Mouse (Mus musculus): Measurements from ENCODE around the gene Lman2. TPM values are rescaled to one million over a fixed set of nuclear protein-coding genes. Genes with fewer than 3 reads are reported as not detected.

Gene Lman2
- polyA plus RNA-seq, 1 experiment from 2014 or later = 93.7 TPM

- no peak for TF ChIP-seq CTCF (IDR thresholded peaks at IDR 0.05; ENCODE audit: low read depth)
- H3K4me2 ChIP-seq (ENCODE audit: low read length) = no peak overlapping the region
- ATAC-seq (replicated peaks; ENCODE audit: low FRiP score, low read depth) (no peak), DNase-seq (ENCODE audit: low spot score) (no peak)
- no peak overlapping the region for H3K27ac ChIP-seq
- H3K9me3 ChIP-seq (replicated peaks; ENCODE audit: low read length) = no peaks in the 10 kb centered on the region
- H3K9ac ChIP-seq (ENCODE audit: low read depth, low read length) = no peak overlapping the region
- no peaks in the 10 kb centered on the region for H3K36me3 ChIP-seq (ENCODE audit: insufficient read depth, low read length)
- 76% methylated on average over 2 of the region's 2 CpGs for WGBS
- no peak overlapping the region for H3K4me3 ChIP-seq (replicated peaks; ENCODE audit: low read depth, low read length)
- H3K4me1 ChIP-seq (replicated peaks; ENCODE audit: insufficient read depth, low read length) = no peaks in the 10 kb centered on the region
- 0 out of 2 replicates have a peak, but pooled peaks cover 15% of the 10 kb centered on the region for H3K27me3 ChIP-seq (ENCODE audit: insufficient read depth, low read length)
Measured at GRCm38 (mm10) chr13:55375877-55376276, 13.3 kb upstream of the Lman2 start.

DNA sequence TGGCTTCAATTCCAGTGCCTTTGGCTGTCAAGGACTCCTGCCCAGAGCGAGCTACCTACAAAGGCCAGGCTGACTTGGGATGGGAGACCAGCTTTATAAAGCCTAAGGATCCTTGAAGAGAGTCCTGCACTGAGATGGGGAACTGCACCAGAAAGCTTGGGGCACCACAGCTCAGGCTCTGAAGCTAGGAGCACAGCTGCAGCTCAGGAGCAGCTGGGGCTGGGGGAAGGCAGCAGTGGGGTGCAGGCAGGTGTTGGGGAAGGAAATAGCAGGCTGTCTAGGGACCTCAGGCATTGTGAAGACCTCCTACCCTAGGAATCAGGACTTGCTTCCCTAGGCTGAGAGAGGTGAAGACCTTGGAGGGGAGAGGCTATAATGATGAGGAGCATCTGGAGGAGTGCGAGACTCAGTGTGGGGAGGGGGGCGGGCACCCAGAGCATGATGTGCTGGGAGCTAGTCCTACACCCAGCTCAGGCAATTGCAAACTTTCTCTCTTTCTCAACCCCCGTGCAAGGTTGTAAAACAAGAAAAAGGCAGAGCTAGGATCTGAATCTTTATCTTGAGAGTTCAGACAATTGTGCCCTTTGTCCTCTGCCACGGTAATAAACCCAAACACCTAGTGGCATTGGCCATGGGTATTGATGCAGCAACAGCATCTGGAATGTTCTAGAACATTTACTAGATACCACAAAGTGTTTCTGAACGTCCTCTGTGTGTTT is 11.8 kb upstream of the Lman2 start:
- Histone ChIP-seq H3K9ac (ENCODE audit: low read depth, low read length) (no peak overlapping the region), H3K27ac (no peak overlapping the region), H3K9me3 (replicated peaks; ENCODE audit: low read length) (no peaks in the 10 kb centered on the region), H3K4me1 (replicated peaks; ENCODE audit: insufficient read depth, low read length) (no peaks in the 10 kb centered on the region), H3K4me2 (ENCODE audit: low read length) (no peak overlapping the region), H3K4me3 (replicated peaks; ENCODE audit: low read depth, low read length) (no peak overlapping the region), H3K27me3 (ENCODE audit: insufficient read depth, low read length) (0 out of 2 replicates have a peak, but pooled peaks cover 11% of the 10 kb centered on the region), H3K36me3 (ENCODE audit: insufficient read depth, low read length) (no peaks in the 10 kb centered on the region)
- no peak for DNase-seq (ENCODE audit: low spot score)
- 52% methylated on average over 6 of the region's 6 CpGs for WGBS
- TF ChIP-seq CTCF (IDR thresholded peaks at IDR 0.05; ENCODE audit: low read depth) = no peak
- no peak for ATAC-seq (replicated peaks; ENCODE audit: low FRiP score, low read depth)

- no peaks in the 10 kb centered on the region for H3K27me3 ChIP-seq (ENCODE audit: insufficient read depth, low read length)
- no peak for TF ChIP-seq CTCF (IDR thresholded peaks at IDR 0.05; ENCODE audit: low read depth)
- no peak overlapping the region for H3K4me3 ChIP-seq (replicated peaks; ENCODE audit: low read depth, low read length)
- ATAC-seq (replicated peaks; ENCODE audit: low FRiP score, low read depth) = no peak
- no peak overlapping the region for H3K9ac ChIP-seq (ENCODE audit: low read depth, low read length)
- H3K27ac ChIP-seq = no peak overlapping the region
- no peak for DNase-seq (ENCODE audit: low spot score)
- H3K36me3 ChIP-seq (ENCODE audit: insufficient read depth, low read length) = no peaks in the 10 kb centered on the region
- H3K4me2 ChIP-seq (ENCODE audit: low read length) = no peak overlapping the region
- 58% methylated on average over 5 of the region's 5 CpGs for WGBS
- H3K4me1 ChIP-seq (replicated peaks; ENCODE audit: insufficient read depth, low read length) = no peaks in the 10 kb centered on the region
- no peaks in the 10 kb centered on the region for H3K9me3 ChIP-seq (replicated peaks; ENCODE audit: low read length)
Measured at GRCm38 (mm10) chr13:55371740-55372139, 9.2 kb upstream of the Lman2 start.

DNA sequence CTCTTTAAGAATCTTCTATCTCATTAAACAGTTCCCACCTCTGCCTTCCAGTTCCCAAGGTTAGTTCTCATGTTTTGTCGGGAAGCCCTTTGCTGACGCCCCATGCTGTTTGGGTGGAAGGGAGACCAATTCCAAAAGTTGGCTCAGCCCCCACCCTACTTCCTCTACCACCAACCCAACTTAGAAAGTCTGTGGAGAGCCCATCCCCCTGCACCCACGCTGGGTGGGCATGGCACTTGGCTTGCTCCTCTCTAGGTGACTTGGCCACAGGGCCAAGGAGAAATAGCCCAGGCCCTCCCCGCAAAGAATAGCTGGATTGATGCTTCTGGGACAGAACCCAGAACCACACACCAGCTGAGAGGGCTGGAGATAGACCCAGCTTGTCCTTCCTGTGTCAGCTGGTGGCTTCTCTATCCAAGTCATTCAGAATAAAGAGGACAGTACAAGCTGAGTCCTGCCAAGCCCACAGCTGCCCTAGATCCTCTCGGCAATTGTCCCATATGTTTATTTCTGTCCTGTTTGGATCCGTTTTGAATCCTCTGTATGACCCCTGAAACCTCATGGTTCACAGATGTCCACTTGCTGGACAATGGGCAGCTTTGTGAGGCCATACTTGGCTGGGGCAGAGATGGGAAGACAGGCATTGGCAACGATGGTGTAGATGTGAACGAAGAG is 8.6 kb upstream of the Lman2 start:
- no peak overlapping the region for H3K27ac ChIP-seq
- no peaks in the 10 kb centered on the region for H3K4me1 ChIP-seq (replicated peaks; ENCODE audit: insufficient read depth, low read length)
- no peaks in the 10 kb centered on the region for H3K36me3 ChIP-seq (ENCODE audit: insufficient read depth, low read length)
- no peak overlapping the region for H3K9ac ChIP-seq (ENCODE audit: low read depth, low read length)
- no peak overlapping the region for H3K4me3 ChIP-seq (replicated peaks; ENCODE audit: low read depth, low read length)
- H3K9me3 ChIP-seq (replicated peaks; ENCODE audit: low read length) = no peaks in the 10 kb centered on the region
- no peak for TF ChIP-seq CTCF (IDR thresholded peaks at IDR 0.05; ENCODE audit: low read depth)
- no peak for ATAC-seq (replicated peaks; ENCODE audit: low FRiP score, low read depth)
- H3K27me3 ChIP-seq (ENCODE audit: insufficient read depth, low read length) = no peaks in the 10 kb centered on the region
- H3K4me2 ChIP-seq (ENCODE audit: low read length) = no peak overlapping the region
- 74% methylated on average over 8 of the region's 8 CpGs for WGBS
- DNase-seq (ENCODE audit: low spot score) = no peak

DNA sequence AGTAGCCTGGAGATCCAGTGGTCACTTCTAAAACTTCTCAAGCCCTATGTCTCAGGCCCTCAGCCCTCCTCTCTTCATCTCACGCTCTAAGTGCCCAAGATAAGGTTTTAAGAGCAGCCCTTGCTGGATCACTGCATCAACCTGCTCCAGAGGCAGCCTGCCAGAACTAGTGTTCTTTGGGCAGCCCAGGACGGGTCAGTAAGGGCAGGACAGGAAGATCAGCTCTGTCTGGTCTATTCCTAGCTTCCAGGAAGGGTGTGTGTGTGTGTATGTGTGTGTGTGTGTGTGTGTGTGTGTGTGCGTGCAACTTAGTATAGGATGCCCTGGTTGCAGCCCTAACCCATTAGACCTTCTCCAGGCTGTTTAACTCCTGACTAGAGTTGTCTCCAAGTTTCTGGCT is 7.7 kb upstream of the Lman2 start:
- DNase-seq (ENCODE audit: low spot score) (no peak), ATAC-seq (replicated peaks; ENCODE audit: low FRiP score, low read depth) (no peak)
- TF ChIP-seq CTCF (IDR thresholded peaks at IDR 0.05; ENCODE audit: low read depth) = no peak
- Histone ChIP-seq H3K9me3 (replicated peaks; ENCODE audit: low read length) (no peaks in the 10 kb centered on the region), H3K36me3 (ENCODE audit: insufficient read depth, low read length) (no peaks in the 10 kb centered on the region), H3K27ac (no peak overlapping the region), H3K9ac (ENCODE audit: low read depth, low read length) (no peak overlapping the region), H3K4me3 (replicated peaks; ENCODE audit: low read depth, low read length) (no peak overlapping the region), H3K27me3 (ENCODE audit: insufficient read depth, low read length) (no peaks in the 10 kb centered on the region), H3K4me1 (replicated peaks; ENCODE audit: insufficient read depth, low read length) (no peaks in the 10 kb centered on the region), H3K4me2 (ENCODE audit: low read length) (peak overlapping the region; percentile 32; the same call in 1 of the 2 replicates)
- 55% methylated on average over 3 of the region's 3 CpGs for WGBS

DNA sequence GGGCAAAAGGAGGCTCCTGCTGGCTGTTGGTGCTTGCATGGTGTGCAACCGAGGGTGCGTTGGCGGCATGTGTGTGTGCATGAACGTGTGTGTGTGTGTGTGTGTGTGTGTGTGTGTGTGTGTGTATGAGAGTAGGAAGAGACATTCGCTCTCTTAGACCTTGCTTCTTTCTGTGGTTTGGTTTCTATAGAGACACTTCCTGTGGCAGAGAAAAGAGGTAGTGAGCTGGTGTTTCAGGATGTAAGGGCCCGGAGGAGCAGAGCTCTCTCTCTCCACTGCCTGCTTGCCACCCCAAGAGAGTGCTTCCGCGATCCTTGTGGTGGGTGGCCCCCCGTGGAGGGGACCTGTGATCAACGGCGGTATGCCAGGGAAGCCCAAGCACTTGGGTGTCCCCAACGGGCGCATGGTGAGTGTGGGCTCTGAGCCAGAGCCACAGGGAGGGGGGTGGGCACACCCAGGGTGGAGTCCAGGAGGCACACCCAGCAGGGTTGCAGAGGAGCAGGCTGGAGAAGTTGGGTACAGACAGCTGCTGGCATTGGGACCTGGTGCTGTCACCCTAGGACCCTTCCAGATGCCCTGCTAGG is 7.0 kb upstream of the Lman2 start, which contains the start of gene Rgs14:
Rgs14 (plus strand) TSS at position 202 of the 584 bp plus-strand sequence.
- ATAC-seq (replicated peaks; ENCODE audit: low FRiP score, low read depth) (no peak), DNase-seq (ENCODE audit: low spot score) (peak; percentile 10)
- H3K27me3 ChIP-seq (ENCODE audit: insufficient read depth, low read length) = no peaks in the 10 kb centered on the region
- no peaks in the 10 kb centered on the region for H3K4me1 ChIP-seq (replicated peaks; ENCODE audit: insufficient read depth, low read length)
- no peak for TF ChIP-seq CTCF (IDR thresholded peaks at IDR 0.05; ENCODE audit: low read depth)
- no peak within 1 kb of the TSS for H3K27ac ChIP-seq
- H3K4me3 ChIP-seq (replicated peaks; ENCODE audit: low read depth, low read length) = no peak within 1 kb of the TSS
- no peaks in the 10 kb centered on the region for H3K9me3 ChIP-seq (replicated peaks; ENCODE audit: low read length)
- no peak within 1 kb of the TSS for H3K9ac ChIP-seq (ENCODE audit: low read depth, low read length)
- 50% methylated on average over 13 of the region's 13 CpGs for WGBS
- H3K4me2 ChIP-seq (ENCODE audit: low read length) = peak within 1 kb of the TSS; percentile 32; the same call in 1 of the 2 replicates
- H3K36me3 ChIP-seq (ENCODE audit: insufficient read depth, low read length) = no peaks in the 10 kb centered on the region
